Mouse (Mus musculus): ENCODE measurements around the gene Zfp644. TPM values are rescaled to one million over a fixed set of nuclear protein-coding genes. Genes with fewer than 3 reads are reported as not detected.

Gene Zfp644
- polyA plus RNA-seq, 1 experiment from 2014 or later, result 116 TPM

DNA sequence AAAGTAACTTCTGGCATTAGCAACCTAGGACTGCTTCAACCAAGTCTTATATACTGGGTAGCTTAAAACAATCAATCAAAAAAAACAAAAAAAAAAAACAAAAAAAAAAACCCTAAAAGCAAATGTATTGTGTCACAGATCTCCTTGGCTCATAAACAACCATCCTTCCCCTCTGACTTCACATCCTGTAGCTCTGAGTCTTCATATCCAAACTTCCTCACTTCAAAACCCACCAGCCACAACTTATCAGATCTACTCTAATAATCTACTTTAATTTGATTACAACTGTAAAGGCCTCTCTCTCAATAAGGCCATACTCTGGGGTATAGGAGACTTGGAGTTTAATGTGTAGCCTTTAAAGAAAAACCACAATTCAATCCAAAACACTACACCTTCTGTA lies 47.1 kb downstream of the Zfp644 start:
- Histone ChIP-seq H3K27me3 (ENCODE audit: control insufficient read depth, insufficient read depth, low read length) (no peaks in the 10 kb centered on the region), H3K9me3 (ENCODE audit: control insufficient read depth, low read length) (no peaks in the 10 kb centered on the region), H3K4me3 (replicated peaks; ENCODE audit: low read depth, low read length) (no peak overlapping the region), H3K4me2 (ENCODE audit: low read length) (no peak overlapping the region), H3K4me1 (ENCODE audit: control insufficient read depth, insufficient read depth, low read length) (no peaks in the 10 kb centered on the region), H3K27ac (replicated peaks; ENCODE audit: low read depth, low read length) (no peak overlapping the region), H3K9ac (replicated peaks; ENCODE audit: low read length) (no peak overlapping the region), H3K36me3 (ENCODE audit: control insufficient read depth, insufficient read depth, low read length) (no peaks in the 10 kb centered on the region)
- no peak for DNase-seq
- ATAC-seq (ENCODE audit: low FRiP score, low TSS enrichment), result no peak

DNA sequence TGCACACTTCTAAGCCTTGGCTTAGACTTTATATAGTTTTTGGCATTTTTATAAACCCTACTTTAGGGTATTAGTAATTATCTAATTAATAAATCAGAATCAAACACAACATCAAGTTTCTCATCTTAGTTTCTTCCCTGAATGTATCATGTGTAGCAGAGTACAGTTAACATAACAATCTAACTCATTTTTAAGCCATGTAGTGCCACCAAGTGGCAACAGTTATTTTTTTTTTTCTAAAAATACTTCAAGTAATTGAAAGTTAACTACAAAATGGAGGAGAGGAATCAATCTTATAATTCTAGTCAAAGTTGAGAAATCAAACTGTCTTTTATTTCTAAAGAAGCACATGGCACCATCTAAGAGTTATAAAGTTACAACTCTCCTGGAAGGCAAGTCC lies 47.6 kb downstream of the Zfp644 start:
- no peaks in the 10 kb centered on the region for H3K4me1 ChIP-seq (ENCODE audit: control insufficient read depth, insufficient read depth, low read length)
- no peak overlapping the region for H3K27ac ChIP-seq (replicated peaks; ENCODE audit: low read depth, low read length)
- peak; percentile 68 for DNase-seq

DNA sequence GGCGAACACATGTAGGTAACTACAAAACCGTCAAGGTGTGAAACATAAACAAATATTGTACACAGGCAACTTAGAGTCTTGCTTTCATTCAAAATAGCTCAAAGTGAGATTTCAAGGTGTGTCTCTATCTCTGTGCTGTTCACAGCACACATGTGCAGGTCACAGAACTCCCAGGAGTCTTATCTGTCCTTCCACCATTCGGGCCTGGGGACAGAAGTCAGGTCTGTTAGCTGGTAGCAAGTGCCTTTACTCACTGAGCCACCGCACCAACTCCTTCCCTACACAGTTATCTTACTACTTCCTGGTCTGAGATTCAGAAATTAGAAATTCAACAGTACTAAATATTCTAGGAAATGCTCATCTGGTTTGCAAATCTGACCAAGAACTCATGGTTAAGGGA lies 53.7 kb downstream of the Zfp644 start:
- no peaks in the 10 kb centered on the region for H3K4me1 ChIP-seq (ENCODE audit: control insufficient read depth, insufficient read depth, low read length)
- H3K9me3 ChIP-seq (ENCODE audit: control insufficient read depth, low read length), result no peaks in the 10 kb centered on the region
- no peak overlapping the region for H3K4me3 ChIP-seq (replicated peaks; ENCODE audit: low read depth, low read length)
- no peaks in the 10 kb centered on the region for H3K27me3 ChIP-seq (ENCODE audit: control insufficient read depth, insufficient read depth, low read length)
- no peaks in the 10 kb centered on the region for H3K36me3 ChIP-seq (ENCODE audit: control insufficient read depth, insufficient read depth, low read length)
- no peak overlapping the region for H3K27ac ChIP-seq (replicated peaks; ENCODE audit: low read depth, low read length)
- H3K9ac ChIP-seq (replicated peaks; ENCODE audit: low read length), result no peak overlapping the region
- no peak for DNase-seq
- ATAC-seq (ENCODE audit: low FRiP score, low TSS enrichment), result no peak
- WGBS, result 90% methylated on average over 4 of the region's 4 CpGs
- no peak overlapping the region for H3K4me2 ChIP-seq (ENCODE audit: low read length)

More for the DNA sequence above, 47.6 kb downstream of the Zfp644 start:
- Histone ChIP-seq H3K9me3 (ENCODE audit: control insufficient read depth, low read length) (no peaks in the 10 kb centered on the region), H3K9ac (replicated peaks; ENCODE audit: low read length) (no peak overlapping the region), H3K4me3 (replicated peaks; ENCODE audit: low read depth, low read length) (no peak overlapping the region), H3K27me3 (ENCODE audit: control insufficient read depth, insufficient read depth, low read length) (no peaks in the 10 kb centered on the region), H3K4me2 (ENCODE audit: low read length) (no peak overlapping the region), H3K36me3 (ENCODE audit: control insufficient read depth, insufficient read depth, low read length) (no peaks in the 10 kb centered on the region)
- ATAC-seq (ENCODE audit: low FRiP score, low TSS enrichment), result no peak

DNA sequence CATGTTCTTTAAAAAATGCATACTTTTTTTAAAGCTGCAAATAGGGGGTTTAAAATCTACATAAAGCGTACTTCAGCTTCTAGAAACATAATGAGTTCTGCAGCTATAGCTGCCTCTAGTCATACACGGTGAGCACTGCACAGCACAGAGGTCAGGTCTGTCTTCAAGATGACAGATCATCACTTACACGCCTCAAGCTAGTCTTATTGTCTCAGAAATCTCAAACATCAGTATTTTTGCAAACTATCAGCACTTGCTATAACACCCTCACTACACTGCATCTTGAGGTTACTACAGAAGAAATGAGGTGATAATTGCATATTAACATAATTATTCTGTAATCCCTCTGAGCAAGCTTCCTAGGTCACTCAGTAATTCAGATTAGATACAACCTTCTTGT lies 55.2 kb downstream of the Zfp644 start:
- ATAC-seq (ENCODE audit: low FRiP score, low TSS enrichment) (no peak), DNase-seq (peak; percentile 11)
- 63% methylated on average over 3 of the region's 3 CpGs for WGBS

DNA sequence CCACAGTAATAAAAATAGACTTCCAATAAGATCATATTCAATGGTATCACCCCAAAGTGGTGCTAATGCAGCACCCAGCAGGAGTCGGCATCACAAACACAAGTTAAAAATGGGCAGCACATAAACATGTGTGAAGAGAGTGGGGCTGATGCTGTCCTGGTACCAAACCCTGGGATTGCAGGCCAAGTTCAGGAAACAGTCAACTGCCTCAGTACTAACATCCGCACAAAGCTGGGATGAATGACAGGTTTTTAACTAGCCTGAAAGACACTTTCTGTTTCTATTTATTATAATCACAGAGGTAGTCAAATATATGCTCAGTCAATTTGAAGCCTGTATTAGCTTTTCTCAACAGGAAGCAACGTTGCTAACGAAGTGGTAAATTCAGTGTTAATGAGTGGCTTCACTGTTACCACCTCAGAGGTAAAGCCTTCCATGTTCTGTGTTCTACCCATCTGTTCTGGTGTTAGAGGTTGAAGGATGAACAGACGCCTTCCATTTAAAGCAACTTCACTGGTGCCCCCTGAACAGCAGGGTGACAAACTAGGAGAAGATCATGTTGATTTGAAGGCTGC lies 56.8 kb downstream of the Zfp644 start:
- Histone ChIP-seq H3K9me3 (ENCODE audit: control insufficient read depth, low read length) (no peaks in the 10 kb centered on the region), H3K4me2 (ENCODE audit: low read length) (no peak overlapping the region), H3K4me3 (replicated peaks; ENCODE audit: low read depth, low read length) (no peak overlapping the region), H3K9ac (replicated peaks; ENCODE audit: low read length) (no peak overlapping the region), H3K27me3 (ENCODE audit: control insufficient read depth, insufficient read depth, low read length) (no peaks in the 10 kb centered on the region), H3K27ac (replicated peaks; ENCODE audit: low read depth, low read length) (no peak overlapping the region), H3K4me1 (ENCODE audit: control insufficient read depth, insufficient read depth, low read length) (no peaks in the 10 kb centered on the region), H3K36me3 (ENCODE audit: control insufficient read depth, insufficient read depth, low read length) (peaks cover 29% of the 10 kb centered on the region)
- no peak for ATAC-seq (ENCODE audit: low FRiP score, low TSS enrichment)
- no peak for DNase-seq
- 62% methylated on average over 5 of the region's 5 CpGs for WGBS

More for the DNA sequence above, 55.2 kb downstream of the Zfp644 start:
- Histone ChIP-seq H3K27ac (replicated peaks; ENCODE audit: low read depth, low read length) (no peak overlapping the region), H3K9me3 (ENCODE audit: control insufficient read depth, low read length) (no peaks in the 10 kb centered on the region), H3K27me3 (ENCODE audit: control insufficient read depth, insufficient read depth, low read length) (no peaks in the 10 kb centered on the region), H3K4me1 (ENCODE audit: control insufficient read depth, insufficient read depth, low read length) (no peaks in the 10 kb centered on the region), H3K36me3 (ENCODE audit: control insufficient read depth, insufficient read depth, low read length) (peaks cover 13% of the 10 kb centered on the region), H3K4me2 (ENCODE audit: low read length) (no peak overlapping the region), H3K4me3 (replicated peaks; ENCODE audit: low read depth, low read length) (no peak overlapping the region), H3K9ac (replicated peaks; ENCODE audit: low read length) (no peak overlapping the region)

DNA sequence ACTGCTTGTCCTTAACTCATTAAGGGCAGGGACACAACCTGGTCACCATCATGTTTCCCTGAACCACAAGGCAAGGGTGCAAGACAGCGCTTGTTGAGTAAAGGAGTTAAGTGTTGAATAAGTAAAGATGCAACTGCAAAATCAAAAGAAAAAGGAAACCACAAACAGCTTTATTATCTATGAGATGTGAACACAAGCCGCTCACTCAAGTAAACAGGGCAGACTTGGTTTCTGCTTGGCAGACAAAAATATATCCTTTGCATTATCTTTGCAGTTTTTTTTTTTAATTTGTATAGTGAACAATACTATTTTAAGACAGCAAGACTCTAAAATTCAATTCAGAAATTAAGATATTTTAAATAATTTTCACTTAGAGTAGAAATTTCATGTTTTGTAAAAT lies 57.5 kb downstream of the Zfp644 start:
- no peaks in the 10 kb centered on the region for H3K27me3 ChIP-seq (ENCODE audit: control insufficient read depth, insufficient read depth, low read length)
- H3K27ac ChIP-seq (replicated peaks; ENCODE audit: low read depth, low read length), result no peak overlapping the region
- H3K9ac ChIP-seq (replicated peaks; ENCODE audit: low read length), result no peak overlapping the region
- WGBS, result 95% methylated on average over 2 of the region's 2 CpGs
- no peak overlapping the region for H3K4me2 ChIP-seq (ENCODE audit: low read length)
- DNase-seq (no peak), ATAC-seq (ENCODE audit: low FRiP score, low TSS enrichment) (no peak)
- H3K9me3 ChIP-seq (ENCODE audit: control insufficient read depth, low read length), result no peaks in the 10 kb centered on the region
- H3K36me3 ChIP-seq (ENCODE audit: control insufficient read depth, insufficient read depth, low read length), result peaks cover 36% of the 10 kb centered on the region
- H3K4me3 ChIP-seq (replicated peaks; ENCODE audit: low read depth, low read length), result no peak overlapping the region
- H3K4me1 ChIP-seq (ENCODE audit: control insufficient read depth, insufficient read depth, low read length), result no peaks in the 10 kb centered on the region

DNA sequence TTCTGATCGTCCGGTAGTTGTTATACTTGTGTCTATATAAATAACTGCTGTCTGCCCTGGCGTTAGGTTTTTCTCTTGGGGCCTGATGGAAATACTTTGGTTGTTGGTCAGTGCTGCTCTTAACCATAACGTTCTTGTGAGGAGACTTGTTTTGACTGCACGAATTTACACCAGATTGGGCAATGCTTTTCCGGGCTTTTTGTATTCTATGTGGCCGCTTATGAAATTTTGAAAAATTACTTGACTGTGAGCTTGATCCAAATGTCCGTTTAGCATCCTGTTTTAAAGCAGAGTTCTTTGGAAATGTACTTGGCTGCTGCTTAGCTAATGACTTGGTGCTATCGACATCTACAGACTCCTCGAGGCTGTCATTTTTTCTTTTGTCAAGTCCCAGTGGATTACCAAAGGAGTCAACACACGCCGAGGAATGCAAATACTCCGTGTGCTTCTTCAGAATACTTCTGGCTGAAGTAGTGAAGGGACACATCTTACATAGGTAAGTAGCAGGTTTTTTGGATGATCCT lies 60.6 kb downstream of the Zfp644 start:
- WGBS, result 85% methylated on average over 13 of the region's 13 CpGs
- no peak overlapping the region for H3K9ac ChIP-seq (replicated peaks; ENCODE audit: low read length)

DNA sequence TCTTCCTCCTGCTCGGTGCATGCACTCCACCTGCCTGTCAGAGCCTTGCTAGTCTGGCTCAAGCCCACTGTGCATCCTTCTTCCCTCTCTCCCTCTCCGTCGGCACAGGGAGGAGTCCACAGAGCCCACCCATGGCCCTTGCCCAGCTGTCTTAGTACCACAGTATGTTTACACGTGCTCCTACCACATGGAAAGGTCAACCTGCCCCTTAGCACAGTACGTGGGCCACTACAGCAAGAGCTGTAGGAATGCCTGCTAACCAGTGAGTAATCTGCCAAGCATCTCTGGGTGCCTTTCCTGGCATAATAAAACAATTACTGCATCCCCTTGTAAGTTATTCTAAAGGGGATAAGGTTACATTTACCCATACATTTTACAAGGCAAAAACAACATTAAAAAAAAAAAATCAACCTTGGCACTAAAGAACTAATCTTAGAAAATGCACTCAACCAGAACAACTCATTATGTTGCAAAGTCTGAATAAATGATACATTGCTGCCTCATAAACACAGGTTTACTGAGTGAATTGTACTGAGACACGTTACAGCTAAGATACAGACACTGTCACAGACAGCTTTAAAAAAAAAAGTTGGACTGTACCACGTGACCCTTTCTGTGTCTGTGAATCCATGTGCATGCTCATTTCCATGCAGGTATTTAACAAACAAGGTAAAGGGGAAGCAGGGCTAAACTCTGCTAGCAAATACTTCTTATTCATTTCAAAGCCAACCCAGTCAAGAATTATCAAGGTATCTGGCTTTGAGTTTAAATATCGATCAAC lies 68.5 kb downstream of the Zfp644 start:
- DNase-seq (no peak), ATAC-seq (ENCODE audit: low FRiP score, low TSS enrichment) (no peak)
- WGBS, result 81% methylated on average over 8 of the region's 8 CpGs
- Histone ChIP-seq H3K36me3 (ENCODE audit: control insufficient read depth, insufficient read depth, low read length) (0 out of 2 replicates have a peak, but pooled peaks cover 4% of the 10 kb centered on the region), H3K27ac (replicated peaks; ENCODE audit: low read depth, low read length) (no peak overlapping the region), H3K4me1 (ENCODE audit: control insufficient read depth, insufficient read depth, low read length) (no peaks in the 10 kb centered on the region), H3K9ac (replicated peaks; ENCODE audit: low read length) (no peak overlapping the region), H3K4me2 (ENCODE audit: low read length) (no peak overlapping the region), H3K4me3 (replicated peaks; ENCODE audit: low read depth, low read length) (no peak overlapping the region), H3K9me3 (ENCODE audit: control insufficient read depth, low read length) (no peaks in the 10 kb centered on the region), H3K27me3 (ENCODE audit: control insufficient read depth, insufficient read depth, low read length) (no peaks in the 10 kb centered on the region)

More for the DNA sequence above, 60.6 kb downstream of the Zfp644 start:
- H3K36me3 ChIP-seq (ENCODE audit: control insufficient read depth, insufficient read depth, low read length), result peaks cover 46% of the 10 kb centered on the region
- H3K27ac ChIP-seq (replicated peaks; ENCODE audit: low read depth, low read length), result no peak overlapping the region
- H3K9me3 ChIP-seq (ENCODE audit: control insufficient read depth, low read length), result no peaks in the 10 kb centered on the region
- no peak overlapping the region for H3K4me3 ChIP-seq (replicated peaks; ENCODE audit: low read depth, low read length)
- DNase-seq (no peak), ATAC-seq (ENCODE audit: low FRiP score, low TSS enrichment) (no peak)
- H3K4me1 ChIP-seq (ENCODE audit: control insufficient read depth, insufficient read depth, low read length), result no peaks in the 10 kb centered on the region
- H3K27me3 ChIP-seq (ENCODE audit: control insufficient read depth, insufficient read depth, low read length), result no peaks in the 10 kb centered on the region
- H3K4me2 ChIP-seq (ENCODE audit: low read length), result no peak overlapping the region

DNA sequence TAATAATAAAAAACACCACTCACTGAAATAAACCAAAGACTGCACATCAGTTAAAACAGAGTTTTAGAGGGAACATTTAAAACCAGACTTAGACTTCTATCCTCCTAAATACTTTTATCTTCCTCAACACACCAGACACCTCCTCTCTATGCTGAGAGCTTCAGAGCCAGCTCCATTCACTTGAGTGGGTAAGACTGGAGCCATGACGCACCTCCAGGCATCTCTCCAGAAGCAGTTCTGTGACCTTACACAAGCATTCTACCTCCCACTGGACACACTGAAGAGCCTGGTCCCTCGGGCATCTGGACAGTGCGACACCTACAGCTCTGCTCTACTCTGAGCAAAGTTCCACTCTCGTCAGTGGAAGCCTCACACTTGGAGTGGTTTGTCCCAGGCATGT lies 73.8 kb downstream of the Zfp644 start:
- H3K9ac ChIP-seq (replicated peaks; ENCODE audit: low read length), result no peak overlapping the region
- H3K27me3 ChIP-seq (ENCODE audit: control insufficient read depth, insufficient read depth, low read length), result no peaks in the 10 kb centered on the region
- H3K27ac ChIP-seq (replicated peaks; ENCODE audit: low read depth, low read length), result no peak overlapping the region
- H3K4me1 ChIP-seq (ENCODE audit: control insufficient read depth, insufficient read depth, low read length), result no peaks in the 10 kb centered on the region
- H3K9me3 ChIP-seq (ENCODE audit: control insufficient read depth, low read length), result no peaks in the 10 kb centered on the region
- H3K4me3 ChIP-seq (replicated peaks; ENCODE audit: low read depth, low read length), result no peak overlapping the region
- ATAC-seq (ENCODE audit: low FRiP score, low TSS enrichment) (no peak), DNase-seq (no peak)
- H3K4me2 ChIP-seq (ENCODE audit: low read length), result no peak overlapping the region
- no peaks in the 10 kb centered on the region for H3K36me3 ChIP-seq (ENCODE audit: control insufficient read depth, insufficient read depth, low read length)
- 95% methylated on average over 4 of the region's 4 CpGs for WGBS

Data from midbrain, embryonic 14.5 days (tissue).